Mouse (Mus musculus): ENCODE results near the gene Tbc1d20. TPM values are rescaled to one million over a fixed set of nuclear protein-coding genes. Genes with fewer than 3 reads are reported as not detected.

Tbc1d20 gene
- polyA plus RNA-seq, 1 experiment from 2014 or later: 71.4 TPM

DNA sequence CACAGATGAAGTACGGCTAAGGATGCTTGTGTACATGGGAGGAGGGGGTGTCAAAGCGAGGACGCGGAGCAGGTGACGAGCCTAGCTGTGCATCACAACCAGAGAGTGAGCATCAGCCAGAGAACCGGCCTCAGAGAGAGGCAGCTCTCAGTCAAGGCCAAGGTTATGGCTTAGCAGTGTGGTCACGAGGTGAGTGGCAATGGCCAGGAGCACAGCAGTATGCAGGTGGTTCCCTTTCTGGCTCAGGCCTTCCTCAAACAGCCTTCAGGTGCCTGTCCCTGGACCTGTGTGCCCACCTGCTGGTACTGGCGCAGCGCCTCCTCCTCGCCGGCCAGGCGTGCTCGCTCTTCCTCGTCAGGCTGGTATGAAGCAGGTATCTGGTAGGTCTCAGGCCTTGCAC is 30.3 kb downstream of the Tbc1d20 start:
- in situ Hi-C loops (cut with MboI; ENCODE audit: low pct_unique_long_range_greater_than_20kb): no loop called here
- H3K27me3 ChIP-seq: no peaks in the 10 kb centered on the region
- TF ChIP-seq CTCF (IDR thresholded peaks at IDR 0.05): no peak
- POLR2A ChIA-PET: no interaction called here
- DNase-seq (ENCODE audit: low read depth, low spot score) (no peak), ATAC-seq (no peak)
- CTCF ChIA-PET: no interaction called here

DNA sequence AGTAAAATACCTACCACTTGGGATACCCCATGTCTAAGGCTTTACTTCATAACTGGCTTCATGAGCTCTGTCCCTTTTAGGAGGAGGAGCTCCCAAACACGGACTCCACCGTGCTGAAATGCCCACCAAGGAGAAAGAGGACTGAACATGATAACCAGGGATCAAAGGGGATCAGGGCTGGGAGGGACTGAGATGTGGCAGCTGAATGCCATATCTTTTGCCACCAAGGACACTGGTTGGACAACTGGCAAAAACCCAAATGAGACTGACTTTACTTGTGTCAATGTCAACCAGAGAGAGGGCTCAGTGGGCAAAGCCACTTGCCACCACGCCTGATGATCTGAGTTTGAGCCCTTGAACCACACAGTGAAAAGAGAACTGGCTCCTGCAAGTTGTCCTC is 31.2 kb downstream of the Tbc1d20 start:
- in situ Hi-C loops (cut with MboI; ENCODE audit: low pct_unique_long_range_greater_than_20kb): loop anchor here (25.0 kb wide), 1 partner anchor 413 kb away; the partner anchor contains the start of gene Angpt4
- TF ChIP-seq CTCF (IDR thresholded peaks at IDR 0.05): no peak
- no peak for ATAC-seq
- ChIA-PET CTCF (interaction anchor here (1.4 kb wide), 1 partner anchor 14 kb away, joined by 3 read pairs; no protein-coding TSS in a partner anchor), POLR2A (interaction anchor here (0.6 kb wide), 1 partner anchor 1282 kb away, joined by 4 read pairs; no protein-coding TSS in a partner anchor)
- DNase-seq (ENCODE audit: low read depth, low spot score): no peak
- H3K27me3 ChIP-seq: no peaks in the 10 kb centered on the region

GRCm38 (mm10) chr2:152326157-152326556 is 32.5 kb downstream of the Tbc1d20 start:
- no peak for TF ChIP-seq CTCF (IDR thresholded peaks at IDR 0.05)
- CTCF ChIA-PET: interaction anchor here (1.2 to 1.4 kb wide), 2 partner anchors 15 kb away, joined by 3 read pairs; no protein-coding TSS in a partner anchor
- DNase-seq (ENCODE audit: low read depth, low spot score) (no peak), ATAC-seq (no peak)
- POLR2A ChIA-PET: no interaction called here
- in situ Hi-C loops (cut with MboI; ENCODE audit: low pct_unique_long_range_greater_than_20kb): loop anchor here (25.0 kb wide), 1 partner anchor 414 kb away; the partner anchor contains the start of gene Angpt4
- H3K27me3 ChIP-seq: no peaks in the 10 kb centered on the region

GRCm38 (mm10) chr2:152326654-152327053 is 33.0 kb downstream of the Tbc1d20 start:
- TF ChIP-seq CTCF (IDR thresholded peaks at IDR 0.05): no peak
- ChIA-PET CTCF (interaction anchor here (1.2 kb wide), 1 partner anchor 14 kb away, joined by 3 read pairs; no protein-coding TSS in a partner anchor), POLR2A (no interaction called here)
- DNase-seq (ENCODE audit: low read depth, low spot score) (no peak), ATAC-seq (peak; percentile 61)
- in situ Hi-C loops (cut with MboI; ENCODE audit: low pct_unique_long_range_greater_than_20kb): loop anchor here (25.0 kb wide), 1 partner anchor 414 kb away; the partner anchor contains the start of gene Angpt4
- H3K27me3 ChIP-seq: no peaks in the 10 kb centered on the region

GRCm38 (mm10) chr2:152327980-152328379 is 34.4 kb downstream of the Tbc1d20 start:
- no peak for TF ChIP-seq CTCF (IDR thresholded peaks at IDR 0.05)
- ChIA-PET POLR2A (interaction anchor here (0.9 kb wide), 1 partner anchor 12 kb away, joined by 3 read pairs; no protein-coding TSS in a partner anchor), CTCF (interaction anchor here (1.2 kb wide), 1 partner anchor 20 kb away, joined by 3 read pairs; no protein-coding TSS in a partner anchor)
- H3K27me3 ChIP-seq: no peaks in the 10 kb centered on the region
- in situ Hi-C loops (cut with MboI; ENCODE audit: low pct_unique_long_range_greater_than_20kb): loop anchor here (25.0 kb wide), 1 partner anchor 416 kb away; the partner anchor contains the start of gene Angpt4
- ATAC-seq (no peak), DNase-seq (ENCODE audit: low read depth, low spot score) (no peak)

DNA sequence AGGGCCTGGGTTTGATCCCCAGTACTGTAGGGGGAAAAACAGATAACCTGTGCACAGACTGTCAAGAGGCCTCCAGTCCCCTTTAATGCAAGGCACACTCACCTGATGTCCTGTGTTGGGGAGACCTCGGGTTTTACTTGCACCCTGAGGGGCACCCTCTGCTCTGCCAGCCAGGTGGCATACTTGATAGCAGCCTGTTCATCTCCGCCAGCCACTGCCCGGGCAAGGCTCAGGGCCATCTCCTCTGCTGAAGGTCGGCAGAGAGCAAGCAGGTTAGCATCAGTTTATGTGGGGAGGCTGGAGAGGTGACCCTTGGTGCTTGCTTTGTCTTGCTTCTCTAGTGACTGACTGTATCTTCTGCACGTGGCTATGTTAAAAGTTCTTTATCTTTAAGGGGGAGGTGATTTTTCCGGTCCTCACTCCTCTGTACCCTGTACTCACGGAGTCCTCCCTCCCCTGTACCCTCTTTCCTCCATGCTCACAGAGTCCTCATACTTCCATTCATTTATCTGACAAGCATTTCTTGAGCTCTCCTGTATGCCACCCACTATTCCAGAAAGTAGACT is 37.3 kb downstream of the Tbc1d20 start:
- in situ Hi-C loops (cut with MboI; ENCODE audit: low pct_unique_long_range_greater_than_20kb): loop anchor here (25.0 kb wide), 1 partner anchor 419 kb away; the partner anchor contains the start of gene Angpt4
- CTCF ChIA-PET: interaction anchor here (1.0 to 2.4 kb wide), 2 partner anchors 12 to 13 kb away, joined by 3 to 7 read pairs; partner anchors contain the start of gene Trib3
- no peak for DNase-seq (ENCODE audit: low read depth, low spot score)

GRCm38 (mm10) chr2:152332101-152332825 is 38.6 kb downstream of the Tbc1d20 start, which contains the start of gene Rbck1:
TSS of gene Rbck1 (minus strand) at chr2:152332653.
- no peaks in the 10 kb centered on the region for H3K27me3 ChIP-seq
- ChIA-PET POLR2A (interaction anchor here (0.7 to 1.4 kb wide), 2 partner anchors 16 to 56 kb away, joined by 3 to 5 read pairs; no protein-coding TSS in a partner anchor), CTCF (interaction anchor here (2.1 kb wide), 1 partner anchor 12 kb away, joined by 18 read pairs; the partner anchor contains the start of gene Trib3)
- TF ChIP-seq CTCF (IDR thresholded peaks at IDR 0.05): no peak
- in situ Hi-C loops (cut with MboI; ENCODE audit: low pct_unique_long_range_greater_than_20kb): loop anchor here (25.0 kb wide), 1 partner anchor 420 kb away; the partner anchor contains the start of gene Angpt4
- DNase-seq (ENCODE audit: low read depth, low spot score): peak; percentile 68
- ATAC-seq: peak; percentile 91

More for the DNA sequence above, 37.3 kb downstream of the Tbc1d20 start:
- ATAC-seq: no peak
- TF ChIP-seq CTCF (IDR thresholded peaks at IDR 0.05): no peak
- H3K27me3 ChIP-seq: no peaks in the 10 kb centered on the region
- POLR2A ChIA-PET: interaction anchor here (0.6 kb wide), 1 partner anchor 105 kb away, joined by 3 read pairs; no protein-coding TSS in a partner anchor

DNA sequence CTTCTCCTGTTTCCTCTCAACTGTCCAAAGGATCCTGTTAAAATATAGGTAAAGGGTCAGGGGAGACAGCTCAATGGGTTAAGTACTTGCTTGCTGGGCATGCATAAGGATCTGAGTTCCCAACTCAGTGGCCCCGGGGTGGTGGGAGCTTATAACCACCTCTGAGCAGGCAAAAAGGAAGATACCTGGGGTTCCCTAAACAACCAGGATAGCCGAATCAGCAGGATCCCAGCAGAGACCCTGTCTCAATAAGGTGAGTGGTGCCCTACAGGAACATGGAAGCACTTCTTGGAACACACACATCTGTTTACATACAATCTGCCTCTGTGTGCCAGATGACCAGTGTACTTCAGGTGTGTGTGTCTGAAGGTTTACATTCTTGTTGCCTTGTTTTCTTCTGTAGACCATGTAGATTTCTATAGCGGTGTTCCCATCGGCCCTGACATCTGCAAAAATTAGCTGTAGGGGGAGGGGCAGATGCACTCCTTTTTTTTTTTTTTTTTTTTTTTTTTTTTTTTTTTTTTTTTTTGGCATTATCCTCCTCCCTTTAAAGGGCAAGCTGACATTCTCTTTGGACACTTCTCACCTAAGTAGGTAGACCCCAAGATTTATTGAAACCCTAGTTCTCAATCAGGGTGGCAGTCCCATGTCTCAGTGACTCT is 39.8 kb downstream of the Tbc1d20 start:
- TF ChIP-seq CTCF (IDR thresholded peaks at IDR 0.05): no peak
- in situ Hi-C loops (cut with MboI; ENCODE audit: low pct_unique_long_range_greater_than_20kb): loop anchor here (25.0 kb wide), 1 partner anchor 421 kb away; the partner anchor contains the start of gene Angpt4
- DNase-seq (ENCODE audit: low read depth, low spot score): no peak
- POLR2A ChIA-PET: interaction anchor here (0.6 kb wide), 1 partner anchor 10 kb away, joined by 6 read pairs; no protein-coding TSS in a partner anchor
- no peak for ATAC-seq
- CTCF ChIA-PET: interaction anchor here (2.1 kb wide), 1 partner anchor 11 kb away, joined by 18 read pairs; the partner anchor contains the start of gene Trib3
- H3K27me3 ChIP-seq: no peaks in the 10 kb centered on the region

- DNase-seq (ENCODE audit: low read depth, low spot score): no peak
- no peaks in the 10 kb centered on the region for H3K27me3 ChIP-seq
- TF ChIP-seq CTCF (IDR thresholded peaks at IDR 0.05): no peak
- ChIA-PET POLR2A (no interaction called here), CTCF (interaction anchor here (1.1 to 1.5 kb wide), 2 partner anchors 8 to 28 kb away, joined by 4 read pairs; partner anchors contain the start of gene Trib3)
- ATAC-seq: no peak
- in situ Hi-C loops (cut with MboI; ENCODE audit: low pct_unique_long_range_greater_than_20kb): loop anchor here (25.0 kb wide), 1 partner anchor 423 kb away; the partner anchor contains the start of gene Angpt4
Observed at GRCm38 (mm10) chr2:152335289-152335820, 41.7 kb downstream of the Tbc1d20 start.

Measured in Patski (cell line).